Mouse (Mus musculus): ENCODE measurements around the gene Zfyve26.
"Not testable (repeated sequence)": the region's sequence is repeated elsewhere in the genome, so short reads cannot be mapped to it uniquely, and the experiment has no call there.

The Zfyve26 gene

DNA sequence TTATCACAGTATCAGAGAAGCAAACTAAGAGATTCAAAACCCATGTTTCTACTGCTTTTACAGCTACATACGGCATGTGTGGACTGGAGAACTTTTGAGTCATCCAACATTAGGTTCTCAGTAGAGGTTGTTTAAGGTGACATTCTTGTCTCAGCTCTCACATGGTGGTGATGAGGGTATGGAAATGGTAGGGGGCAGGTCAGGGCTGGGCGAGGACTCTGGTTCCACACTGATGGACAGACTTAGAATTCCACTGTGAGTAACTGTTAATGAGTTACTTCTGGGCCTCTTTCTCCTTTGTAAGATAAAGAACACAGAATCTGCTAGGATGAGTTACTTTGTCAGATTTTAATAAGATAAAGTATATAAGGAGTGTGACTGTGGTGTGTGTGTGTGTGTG lies 36.0 kb downstream of the Zfyve26 start:
- DNase-seq (ENCODE audit: low spot score) = no peak

DNA sequence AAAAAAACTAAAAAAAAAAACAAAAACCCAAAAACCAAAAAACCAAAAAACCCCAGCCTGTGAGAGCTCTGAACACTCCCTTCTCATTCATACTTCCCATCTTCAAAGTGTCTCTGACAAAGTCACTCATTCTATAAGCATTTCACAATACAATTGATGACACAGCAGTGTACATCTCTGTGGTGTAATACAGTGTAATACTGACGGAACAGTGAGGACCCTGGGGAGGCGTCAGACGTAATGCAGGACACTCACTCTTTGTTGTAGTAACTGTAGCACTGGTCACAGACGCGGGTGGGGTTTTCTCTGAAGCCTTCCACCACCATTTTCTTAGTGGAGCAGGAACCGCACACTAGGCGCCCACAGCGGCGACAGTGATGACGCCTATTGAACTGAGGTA lies 41.1 kb downstream of the Zfyve26 start:
- no peak for DNase-seq (ENCODE audit: low spot score)

- no peak for DNase-seq (ENCODE audit: low spot score)
Measured at GRCm38 (mm10) chr12:79253294-79254053, 42.6 kb downstream of the Zfyve26 start.

- DNase-seq (ENCODE audit: low spot score) = no peak
Measured at GRCm38 (mm10) chr12:79248110-79248509, 48.0 kb downstream of the Zfyve26 start.

DNA sequence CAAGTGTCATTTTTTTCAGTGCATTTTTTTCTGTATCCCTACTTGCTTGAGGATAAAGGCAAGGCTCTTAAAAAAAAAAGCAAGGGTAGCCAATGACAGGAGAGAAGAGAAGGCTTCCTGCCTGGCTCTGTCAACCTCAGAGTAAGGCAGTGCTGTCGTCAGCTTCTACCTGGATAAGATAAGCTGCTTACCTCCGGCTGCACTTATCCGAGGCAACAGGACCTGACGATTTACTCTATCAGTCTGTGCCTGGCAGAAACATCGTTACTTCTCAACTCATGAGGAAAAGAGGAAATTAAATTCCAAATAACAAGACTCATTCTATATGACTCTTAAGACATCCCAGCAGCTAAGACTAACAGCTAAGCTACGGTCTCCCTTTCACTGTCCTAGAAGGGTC lies 53.2 kb downstream of the Zfyve26 start:
- DNase-seq (ENCODE audit: low spot score) = no peak

GRCm38 (mm10) chr12:79241985-79242384 lies 54.1 kb downstream of the Zfyve26 start:
- DNase-seq (ENCODE audit: low spot score) = no peak

DNA sequence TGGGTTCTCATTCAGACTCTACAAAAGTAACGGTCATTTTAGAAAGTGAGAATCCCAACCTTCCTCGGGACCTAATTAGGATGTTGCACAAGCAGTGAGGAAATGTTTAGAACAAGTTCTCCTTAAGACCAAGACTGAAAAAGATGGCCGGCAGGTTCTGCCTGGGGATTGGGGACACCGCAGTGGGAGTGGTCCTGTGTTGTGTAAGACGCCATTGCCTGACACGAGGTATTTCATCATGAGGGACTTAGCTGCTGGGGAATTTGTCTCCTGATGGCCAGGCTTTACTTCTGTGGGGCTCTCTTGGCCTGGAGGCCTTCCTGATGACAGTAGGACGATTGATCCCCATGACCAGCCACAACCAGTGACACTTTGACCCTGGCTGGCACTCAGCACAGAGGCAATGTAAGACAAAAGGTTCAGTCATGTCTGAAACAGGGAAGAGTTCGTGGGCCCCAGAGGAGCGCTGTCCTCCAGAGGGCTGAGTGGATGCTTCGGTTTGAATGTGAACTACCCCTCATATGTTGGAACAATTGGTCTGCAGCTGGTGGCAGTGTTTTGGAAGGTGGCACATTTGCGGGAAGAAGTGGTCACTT lies 60.5 kb downstream of the Zfyve26 start:
- DNase-seq (ENCODE audit: low spot score) = no peak

- no peak for DNase-seq (ENCODE audit: low spot score)
Measured at GRCm38 (mm10) chr12:79217511-79217910, 78.6 kb downstream of the Zfyve26 start.

DNA sequence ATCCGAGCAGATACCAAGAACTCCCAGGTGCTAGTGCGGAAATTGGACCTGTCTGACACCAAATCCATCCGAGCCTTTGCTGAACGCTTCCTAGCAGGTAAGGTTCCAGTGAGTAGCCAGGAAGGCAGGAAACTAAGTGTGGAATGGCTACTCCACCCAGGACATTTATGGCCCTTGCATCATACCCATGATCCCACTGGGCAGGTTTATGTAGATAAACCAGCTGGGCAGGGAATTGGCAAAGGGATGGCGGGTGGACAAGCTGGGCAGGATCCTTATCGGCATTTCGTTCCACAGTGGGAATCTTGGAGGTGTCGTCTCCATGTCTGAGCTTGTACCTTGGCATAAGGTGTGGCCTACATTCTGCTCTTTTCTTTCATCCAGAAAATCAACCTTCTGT lies 84.7 kb downstream of the Zfyve26 start:
- DNase-seq (ENCODE audit: low spot score) = no peak

- DNase-seq (ENCODE audit: low spot score) = peak; percentile 60
Measured at GRCm38 (mm10) chr12:79208703-79209464, 87.2 kb downstream of the Zfyve26 start, which contains the start of gene Rdh12. Rdh12 (plus strand) TSS chr12:79208914.

- DNase-seq (ENCODE audit: low spot score) = no peak
Measured at GRCm38 (mm10) chr12:79201882-79202281, 94.2 kb downstream of the Zfyve26 start.

- DNase-seq (ENCODE audit: low spot score) = no peak
Measured at GRCm38 (mm10) chr12:79197105-79197504, 99.0 kb downstream of the Zfyve26 start.

GRCm38 (mm10) chr12:79193441-79193840 lies 102.7 kb downstream of the Zfyve26 start:
- DNase-seq (ENCODE audit: low spot score) = peak; percentile 89

DNA sequence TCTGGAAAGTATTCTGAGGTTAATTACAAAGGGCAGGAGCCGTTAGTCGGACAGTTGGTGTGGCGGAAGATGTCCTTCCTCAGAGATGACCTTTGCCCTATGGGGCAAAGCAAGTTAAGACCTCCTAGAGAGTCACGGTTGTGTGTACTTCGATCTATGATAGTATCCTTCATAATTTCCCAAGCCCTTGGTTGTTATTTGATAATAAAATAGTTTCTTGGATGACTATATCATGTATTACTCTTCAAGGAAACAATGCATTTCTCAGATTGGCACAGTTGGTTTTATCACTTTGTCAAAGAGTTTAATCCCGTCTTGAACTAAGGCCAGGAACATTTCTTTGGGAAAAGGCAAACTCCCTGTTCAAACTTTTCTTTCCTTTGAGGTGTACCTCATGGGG lies 103.9 kb downstream of the Zfyve26 start, which contains the start of gene Rdh11:
Rdh11 (minus strand) TSS at position 101 of the 400 bp plus-strand sequence.
- DNase-seq (ENCODE audit: low spot score) = no peak

- DNase-seq (ENCODE audit: low spot score) = peak; percentile 91
Measured at GRCm38 (mm10) chr12:79191701-79192100, 104.4 kb downstream of the Zfyve26 start.

- DNase-seq (ENCODE audit: low spot score) = peak; percentile 79
Measured at GRCm38 (mm10) chr12:79190931-79191673, 105.0 kb downstream of the Zfyve26 start.

GRCm38 (mm10) chr12:79185160-79185559 lies 110.9 kb downstream of the Zfyve26 start:
- DNase-seq (ENCODE audit: low spot score) = not testable (repeated sequence)

Measured in retina, embryonic 14.5 days (tissue).